Mouse (Mus musculus) embryonic facial prominence, embryonic 11.5 days (tissue): ENCODE measurements around the gene Gm13283. TPM values are rescaled to one million over a fixed set of nuclear protein-coding genes. Genes with fewer than 3 reads are reported as not detected.
"Not testable (repeated sequence)": the region's sequence is repeated elsewhere in the genome, so short reads cannot be mapped to it uniquely, and the experiment has no call there.

Experiments used
- ATAC-seq: fragments of 200-750 bp; cut with Nextera tagmentation; replicated peaks from 2 replicates; pipeline ENCODE4 v1.8.0; 2017; ENCODE audit warnings: low read depth; ENCODE audit not compliant: insufficient number of reproducible peaks, low FRiP score, low TSS enrichment
- DNase-seq: peaks from one replicate; pipeline ENCODE4 v3.0.0-alpha.2; 2015; ENCODE audit warnings: low spot score
- H3K27ac ChIP-seq: fragments of 300-500 bp; sonication (generic); replicated peaks from 2 replicates; pipeline ENCODE4 v1.5.1; 2014; ENCODE audit warnings: mild to moderate bottlenecking, low read depth, low read length, control low read depth
- H3K27me3 ChIP-seq: fragments of 300-500 bp; sonication (generic); 2 replicates; pipeline ENCODE4 v1.6.1; 2014; ENCODE audit warnings: mild to moderate bottlenecking, low read length, moderate library complexity, mixed read lengths; ENCODE audit not compliant: control insufficient read depth, insufficient read depth
- H3K36me3 ChIP-seq: fragments of 300-500 bp; sonication (generic); replicated peaks from 2 replicates; pipeline ENCODE4 v1.6.1; 2014; ENCODE audit warnings: low read depth, mild to moderate bottlenecking, low read length, moderate library complexity, mixed read lengths; ENCODE audit not compliant: control insufficient read depth, insufficient read depth
- H3K4me1 ChIP-seq: fragments of 300-500 bp; sonication (generic); 2 replicates; pipeline ENCODE4 v1.6.1; 2014; ENCODE audit warnings: low read length, mixed read lengths; ENCODE audit not compliant: control insufficient read depth, insufficient read depth
- H3K4me2 ChIP-seq: fragments of 300-500 bp; sonication (generic); 2 replicates; pipeline ENCODE4 v1.6.1; 2014; ENCODE audit warnings: low read depth, mild to moderate bottlenecking, control low read depth, low read length, moderate library complexity
- H3K4me3 ChIP-seq: fragments of 300-500 bp; sonication (generic); 2 replicates; pipeline ENCODE4 v1.5.1; 2014; ENCODE audit warnings: low read depth, low read length, control low read depth
- H3K9ac ChIP-seq: fragments of 300-500 bp; sonication (generic); replicated peaks from 2 replicates; pipeline ENCODE4 v1.6.1; 2014; ENCODE audit warnings: mild to moderate bottlenecking, control low read depth, low read length
- H3K9me3 ChIP-seq: fragments of 300-500 bp; sonication (generic); replicated peaks from 2 replicates; pipeline ENCODE4 v1.6.1; 2016; ENCODE audit warnings: mild to moderate bottlenecking, low read length, inconsistent platforms, mixed read lengths; ENCODE audit not compliant: control insufficient read depth
- WGBS: fragments of 180-500 bp; shearing (Covaris S2); extraction: QIAGEN DNeasy Blood & Tissue Kit; methylation state at CpG from one replicate; pipeline ENCODE4 v1.1.7; 2014; 5-methylcytosine and 5-hydroxymethylcytosine counted together
- polyA plus RNA-seq: library from polyadenylated mRNA; unstranded; fragments of >200 nt; fragmentation: Nextera tagmentation; extraction: Ambion mirVana; gene quantifications from 2 replicates; pipeline ENCODE4 v1.2.1, GENCODE M21; 2014

Gm13283 gene
- polyA plus RNA-seq, 1 experiment from 2014 or later: 0.28 TPM

GRCm38 (mm10) chr4:88727324-88727723, 32.6 kb upstream of the Gm13283 start:
- H3K36me3 ChIP-seq: no peaks in the 10 kb centered on the region
- no peak overlapping the region for H3K27ac ChIP-seq
- ATAC-seq: no peak
- H3K9ac ChIP-seq: no peak overlapping the region
- no peaks in the 10 kb centered on the region for H3K27me3 ChIP-seq
- WGBS: 3% methylated on average over 1 of the region's 1 CpGs
- no peak overlapping the region for H3K4me3 ChIP-seq
- H3K9me3 ChIP-seq: no peaks in the 10 kb centered on the region
- DNase-seq: peak; percentile 59
- H3K4me1 ChIP-seq: no peaks in the 10 kb centered on the region
- H3K4me2 ChIP-seq: no peak overlapping the region

GRCm38 (mm10) chr4:88738480-88738879, 21.4 kb upstream of the Gm13283 start:
- H3K4me1 ChIP-seq: no peaks in the 10 kb centered on the region
- no peak for ATAC-seq
- no peak overlapping the region for H3K9ac ChIP-seq
- H3K27me3 ChIP-seq: no peaks in the 10 kb centered on the region
- DNase-seq: peak; percentile 82
- H3K4me3 ChIP-seq: no peak overlapping the region
- H3K27ac ChIP-seq: no peak overlapping the region
- no peak overlapping the region for H3K4me2 ChIP-seq
- no peaks in the 10 kb centered on the region for H3K36me3 ChIP-seq
- H3K9me3 ChIP-seq: no peaks in the 10 kb centered on the region
- WGBS: 4% methylated on average over 2 of the region's 2 CpGs

GRCm38 (mm10) chr4:88739036-88739435, 20.9 kb upstream of the Gm13283 start:
- H3K27ac ChIP-seq: no peak overlapping the region
- no peaks in the 10 kb centered on the region for H3K9me3 ChIP-seq
- no peak overlapping the region for H3K4me3 ChIP-seq
- no peak overlapping the region for H3K9ac ChIP-seq
- no peak for ATAC-seq
- no peaks in the 10 kb centered on the region for H3K27me3 ChIP-seq
- H3K4me1 ChIP-seq: no peaks in the 10 kb centered on the region
- no peak for DNase-seq
- H3K36me3 ChIP-seq: no peaks in the 10 kb centered on the region
- no peak overlapping the region for H3K4me2 ChIP-seq
- 88% methylated on average over 6 of the region's 6 CpGs for WGBS

- no peaks in the 10 kb centered on the region for H3K4me1 ChIP-seq
- no peak overlapping the region for H3K9ac ChIP-seq
- H3K9me3 ChIP-seq: no peaks in the 10 kb centered on the region
- no peak overlapping the region for H3K4me2 ChIP-seq
- no peaks in the 10 kb centered on the region for H3K27me3 ChIP-seq
- ATAC-seq: no peak
- no peak for DNase-seq
- no peak overlapping the region for H3K27ac ChIP-seq
- no peaks in the 10 kb centered on the region for H3K36me3 ChIP-seq
- no peak overlapping the region for H3K4me3 ChIP-seq
- 93% methylated on average over 4 of the region's 4 CpGs for WGBS
These were observed 18.5 kb upstream of the Gm13283 start for GRCm38 (mm10) chr4:88741426-88741825.

GRCm38 (mm10) chr4:88742771-88743371, 17.0 kb upstream of the Gm13283 start:
- Histone ChIP-seq H3K27me3 (no peaks in the 10 kb centered on the region), H3K36me3 (no peaks in the 10 kb centered on the region), H3K9ac (no peak overlapping the region), H3K27ac (no peak overlapping the region), H3K4me3 (no peak overlapping the region), H3K4me1 (no peaks in the 10 kb centered on the region), H3K4me2 (no peak overlapping the region), H3K9me3 (no peaks in the 10 kb centered on the region)
- DNase-seq (no peak), ATAC-seq (no peak)
- 78% methylated on average over 7 of the region's 7 CpGs for WGBS

GRCm38 (mm10) chr4:88744207-88744606, 15.7 kb upstream of the Gm13283 start:
- no peak for DNase-seq
- Histone ChIP-seq H3K9ac (no peak overlapping the region), H3K4me1 (no peaks in the 10 kb centered on the region), H3K4me2 (no peak overlapping the region), H3K36me3 (no peaks in the 10 kb centered on the region), H3K9me3 (no peaks in the 10 kb centered on the region), H3K27me3 (no peaks in the 10 kb centered on the region), H3K4me3 (no peak overlapping the region), H3K27ac (no peak overlapping the region)
- no peak for ATAC-seq
- 76% methylated on average over 3 of the region's 3 CpGs for WGBS

- no peak for DNase-seq
- Histone ChIP-seq H3K9me3 (no peaks in the 10 kb centered on the region), H3K9ac (no peak overlapping the region), H3K36me3 (no peaks in the 10 kb centered on the region), H3K4me2 (no peak overlapping the region), H3K27ac (no peak overlapping the region), H3K27me3 (no peaks in the 10 kb centered on the region), H3K4me3 (no peak overlapping the region), H3K4me1 (no peaks in the 10 kb centered on the region)
- 45% methylated on average over 6 of the region's 6 CpGs for WGBS
- no peak for ATAC-seq
These were observed 10.0 kb upstream of the Gm13283 start for GRCm38 (mm10) chr4:88749926-88750325.

GRCm38 (mm10) chr4:88754818-88755340, 5.0 kb upstream of the Gm13283 start, which contains the start of gene Gm13271:
Gm13271 (plus strand) TSS chr4:88754868.
- not testable (repeated sequence) for H3K4me2 ChIP-seq, H3K27ac ChIP-seq, H3K4me1 ChIP-seq, DNase-seq, H3K27me3 ChIP-seq, H3K9me3 ChIP-seq, H3K4me3 ChIP-seq, H3K36me3 ChIP-seq, ATAC-seq, H3K9ac ChIP-seq
- WGBS: 67% methylated on average over 15 of the region's 15 CpGs
